Mouse (Mus musculus) embryonic facial prominence, embryonic 14.5 days (tissue): ENCODE measurements around the gene Rhof. TPM values are rescaled to one million over a fixed set of nuclear protein-coding genes. Genes with fewer than 3 reads are reported as not detected.
"Not testable (repeated sequence)": the region's sequence is repeated elsewhere in the genome, so short reads cannot be mapped to it uniquely, and the experiment has no call there.

Experiments used
- ATAC-seq: fragments of 200-750 bp; cut with Nextera tagmentation; 2 replicates; pipeline ENCODE4 v1.8.0; 2017; ENCODE audit warnings: low read depth, moderate number of reproducible peaks, moderate TSS enrichment
- DNase-seq: peaks from one replicate; pipeline ENCODE4 v3.0.0-alpha.2; 2015; ENCODE audit warnings: low spot score
- H3K27ac ChIP-seq: fragments of 300-500 bp; sonication (generic); replicated peaks from 2 replicates; pipeline ENCODE4 v1.5.1; 2014; ENCODE audit warnings: low read depth, mild to moderate bottlenecking, low read length, moderate library complexity
- H3K27me3 ChIP-seq: fragments of 300-500 bp; sonication (generic); replicated peaks from 2 replicates; pipeline ENCODE4 v1.6.1; 2014; ENCODE audit warnings: low read length; ENCODE audit not compliant: control insufficient read depth, insufficient read depth
- H3K36me3 ChIP-seq: fragments of 300-500 bp; sonication (generic); 2 replicates; pipeline ENCODE4 v1.6.1; 2014; ENCODE audit warnings: low read length, mixed read lengths; ENCODE audit not compliant: control insufficient read depth, insufficient read depth
- H3K4me1 ChIP-seq: fragments of 300-500 bp; sonication (generic); 2 replicates; pipeline ENCODE4 v1.6.1; 2014; ENCODE audit warnings: antibody characterized with exemption, low read length; ENCODE audit not compliant: control insufficient read depth, insufficient read depth
- H3K4me2 ChIP-seq: fragments of 300-500 bp; sonication (generic); 2 replicates; pipeline ENCODE4 v1.6.1; 2014; ENCODE audit warnings: low read depth, mild to moderate bottlenecking, low read length, moderate library complexity, mixed read lengths
- H3K4me3 ChIP-seq: fragments of 300-500 bp; sonication (generic); 2 replicates; pipeline ENCODE4 v1.5.1; 2014; ENCODE audit warnings: low read depth, mild to moderate bottlenecking, low read length
- H3K9ac ChIP-seq: fragments of 300-500 bp; sonication (generic); 2 replicates; pipeline ENCODE4 v1.6.1; 2014; ENCODE audit warnings: low read depth, mild to moderate bottlenecking, low read length, moderate library complexity, mixed read lengths
- H3K9me3 ChIP-seq: fragments of 300-500 bp; sonication (generic); 2 replicates; pipeline ENCODE4 v1.6.1; 2016; ENCODE audit warnings: low read length; ENCODE audit not compliant: control insufficient read depth
- WGBS: fragments of 180-500 bp; shearing (Covaris S2); extraction: QIAGEN DNeasy Blood & Tissue Kit; methylation state at CpG from one replicate; pipeline ENCODE4 v1.1.7; 2014; 5-methylcytosine and 5-hydroxymethylcytosine counted together
- polyA plus RNA-seq: library from polyadenylated mRNA; unstranded; fragments of >200 nt; fragmentation: Nextera tagmentation; extraction: Ambion mirVana; gene quantifications from 2 replicates; pipeline ENCODE4 v1.2.1, GENCODE M21; 2014

The Rhof gene
- polyA plus RNA-seq, 1 experiment from 2014 or later, result 5.2 TPM

DNA sequence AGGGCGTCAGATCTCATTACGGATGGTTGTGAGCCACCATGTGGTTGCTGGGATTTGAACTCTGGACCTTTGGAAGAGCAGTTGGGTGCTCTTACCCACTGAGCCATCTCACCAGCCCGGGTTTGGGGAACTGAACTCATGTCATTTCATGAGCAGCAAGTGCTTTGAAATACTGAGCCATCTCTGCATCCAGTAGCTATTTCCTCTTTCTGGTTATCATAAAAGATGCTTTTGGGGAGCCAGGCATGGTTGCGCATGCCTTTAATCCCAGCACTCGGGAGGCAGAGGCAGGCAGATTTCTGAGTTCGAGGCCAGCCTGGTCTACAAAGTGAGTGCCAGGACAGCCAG is 71.1 kb downstream of the Rhof start:
- not testable (repeated sequence) for H3K36me3 ChIP-seq, H3K9me3 ChIP-seq, H3K4me3 ChIP-seq, H3K27ac ChIP-seq, H3K4me1 ChIP-seq, H3K4me2 ChIP-seq, H3K27me3 ChIP-seq, H3K9ac ChIP-seq, ATAC-seq, DNase-seq
- 86% methylated on average over 4 of the region's 6 CpGs for WGBS

DNA sequence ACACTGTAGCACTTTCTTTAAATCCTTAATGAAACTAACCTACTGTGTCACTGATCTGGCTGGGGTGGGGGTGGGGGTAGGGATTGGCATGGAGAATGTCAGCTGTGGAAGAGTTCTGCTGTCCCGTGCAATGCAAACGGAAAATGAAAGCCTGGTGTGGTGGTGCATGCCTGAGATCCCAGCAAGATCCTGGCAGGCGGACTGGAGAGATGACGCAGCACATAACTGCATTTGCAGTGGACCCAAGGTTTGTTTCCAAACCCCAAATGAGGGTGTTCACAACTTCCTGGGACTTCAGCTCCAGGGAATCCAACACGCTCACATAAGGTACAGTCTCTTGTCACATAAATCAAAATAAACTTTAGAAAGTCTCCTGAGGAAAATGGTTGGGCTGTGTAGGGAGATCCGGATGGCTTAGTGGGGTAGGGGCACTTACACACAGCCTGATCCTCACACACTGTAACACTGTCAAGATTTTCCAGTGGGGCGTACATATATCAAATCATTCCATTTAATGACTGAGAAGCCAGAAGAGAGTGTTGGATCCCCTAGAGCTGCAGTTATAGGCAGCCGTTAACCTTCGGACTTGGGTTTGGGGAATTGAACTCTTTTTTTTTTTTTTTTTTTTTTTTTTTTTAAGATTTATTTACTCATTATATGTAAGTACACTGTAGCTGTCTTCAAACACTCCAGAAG is 71.6 kb downstream of the Rhof start:
- H3K4me2 ChIP-seq, result no peak overlapping the region
- 0 out of 2 replicates have a peak, but pooled peaks cover 3% of the 10 kb centered on the region for H3K9me3 ChIP-seq

DNA sequence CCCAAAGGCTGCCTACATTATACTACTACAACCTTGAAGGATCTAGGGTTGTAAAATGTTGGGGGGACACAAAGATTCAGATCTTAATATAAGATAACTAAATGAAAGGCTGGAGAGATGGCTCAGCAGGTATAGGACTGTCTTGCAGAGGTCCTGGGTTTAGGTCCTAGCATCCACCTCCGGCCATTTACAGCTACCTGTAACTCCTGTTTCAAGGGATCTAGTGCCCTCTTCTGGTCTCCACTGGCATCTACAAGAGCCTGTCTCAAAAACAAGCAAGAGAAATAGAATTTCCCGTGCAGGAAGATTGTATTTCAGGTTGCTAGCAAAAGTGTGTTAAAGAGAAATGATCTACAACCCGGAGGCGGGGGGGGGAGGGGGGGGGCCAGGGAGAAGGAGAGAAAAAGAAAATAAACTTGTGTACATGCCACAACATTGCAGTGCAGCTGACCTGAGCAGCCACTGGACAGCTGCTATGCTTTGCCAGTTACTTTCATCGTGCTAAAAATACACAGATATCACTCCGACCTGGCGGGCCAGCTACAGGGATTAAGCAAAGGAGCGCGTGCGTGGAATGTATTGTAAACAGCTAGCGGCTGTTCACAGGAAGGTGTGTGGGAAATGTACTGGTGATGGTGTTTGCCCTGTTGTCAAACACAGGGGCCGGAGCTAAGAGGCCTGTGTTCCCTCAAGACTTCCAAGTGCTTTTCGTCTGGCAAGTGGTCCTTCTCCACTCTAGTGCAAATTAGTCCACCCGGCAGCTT is 72.6 kb downstream of the Rhof start:
- Histone ChIP-seq H3K9me3 (0 out of 2 replicates have a peak, but pooled peaks cover 3% of the 10 kb centered on the region), H3K36me3 (no peaks in the 10 kb centered on the region), H3K27me3 (no peaks in the 10 kb centered on the region), H3K4me1 (peaks cover 6% of the 10 kb centered on the region), H3K4me2 (peak overlapping the region; percentile 32; the same call in 1 of the 2 replicates), H3K9ac (no peak overlapping the region), H3K4me3 (no peak overlapping the region), H3K27ac (peak overlapping the region; percentile 55)
- DNase-seq (peak; percentile 51), ATAC-seq (no peak)
- 12% methylated on average over 14 of the region's 14 CpGs for WGBS

More for the DNA sequence above, 71.6 kb downstream of the Rhof start:
- Histone ChIP-seq H3K9ac (0 out of 2 replicates have a peak overlapping the region, but pooled peaks have one; percentile 11), H3K27ac (peak overlapping the region; percentile 55; the same call in 1 of the 2 replicates), H3K36me3 (no peaks in the 10 kb centered on the region), H3K27me3 (no peaks in the 10 kb centered on the region), H3K4me3 (no peak overlapping the region), H3K4me1 (peaks cover 6% of the 10 kb centered on the region)
- no peak for DNase-seq
- no peak for ATAC-seq
- 48% methylated on average over 9 of the region's 9 CpGs for WGBS

DNA sequence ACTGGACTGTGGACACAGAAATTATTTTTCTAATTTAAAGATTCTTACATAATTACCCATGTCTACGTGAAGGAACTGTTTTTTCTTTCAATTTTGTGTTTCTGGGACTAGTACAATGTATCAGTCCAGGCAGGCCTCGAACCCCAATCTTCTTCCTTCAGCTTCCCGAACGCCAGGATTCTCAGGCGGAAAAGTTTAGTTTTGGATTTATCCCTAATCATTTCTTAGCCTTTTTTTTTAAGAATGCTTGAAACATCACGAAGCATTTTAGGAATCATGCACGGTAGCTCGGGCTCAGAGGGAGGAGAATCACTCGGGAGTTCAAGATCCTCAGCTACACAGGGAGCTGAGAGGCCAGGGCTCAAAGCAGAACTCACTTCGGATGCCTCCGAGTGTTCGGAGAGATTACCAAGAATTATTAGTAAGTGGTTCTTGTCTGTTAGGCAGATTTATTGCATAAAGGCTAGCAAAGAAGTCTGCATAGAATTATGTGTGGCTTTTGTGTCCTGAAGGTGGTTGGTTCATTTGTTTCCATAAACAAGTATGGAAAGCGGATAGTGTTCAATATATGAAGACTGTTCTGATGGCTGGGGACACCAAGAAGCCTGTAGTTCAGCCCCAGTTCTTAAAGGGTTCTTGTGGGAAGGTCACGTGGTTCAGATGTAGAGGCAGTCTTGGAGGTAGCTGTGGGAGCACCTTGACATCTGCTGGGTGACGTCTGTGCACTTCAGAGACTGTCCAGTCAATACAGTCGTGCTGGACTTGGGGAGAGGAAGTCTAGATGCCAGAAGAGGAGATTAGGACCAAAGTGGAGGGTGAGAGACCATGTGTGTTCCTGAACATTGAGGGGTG is 74.0 kb downstream of the Rhof start:
- Histone ChIP-seq H3K9ac (peak overlapping the region; percentile 62), H3K27ac (peak overlapping the region; percentile 63), H3K4me2 (peak overlapping the region; percentile 55), H3K4me3 (peak overlapping the region; percentile 43), H3K4me1 (peaks cover 6% of the 10 kb centered on the region), H3K9me3 (0 out of 2 replicates have a peak, but pooled peaks cover 3% of the 10 kb centered on the region), H3K27me3 (no peaks in the 10 kb centered on the region), H3K36me3 (no peaks in the 10 kb centered on the region)
- WGBS, result 40% methylated on average over 16 of the region's 16 CpGs
- DNase-seq (no peak), ATAC-seq (no peak)

DNA sequence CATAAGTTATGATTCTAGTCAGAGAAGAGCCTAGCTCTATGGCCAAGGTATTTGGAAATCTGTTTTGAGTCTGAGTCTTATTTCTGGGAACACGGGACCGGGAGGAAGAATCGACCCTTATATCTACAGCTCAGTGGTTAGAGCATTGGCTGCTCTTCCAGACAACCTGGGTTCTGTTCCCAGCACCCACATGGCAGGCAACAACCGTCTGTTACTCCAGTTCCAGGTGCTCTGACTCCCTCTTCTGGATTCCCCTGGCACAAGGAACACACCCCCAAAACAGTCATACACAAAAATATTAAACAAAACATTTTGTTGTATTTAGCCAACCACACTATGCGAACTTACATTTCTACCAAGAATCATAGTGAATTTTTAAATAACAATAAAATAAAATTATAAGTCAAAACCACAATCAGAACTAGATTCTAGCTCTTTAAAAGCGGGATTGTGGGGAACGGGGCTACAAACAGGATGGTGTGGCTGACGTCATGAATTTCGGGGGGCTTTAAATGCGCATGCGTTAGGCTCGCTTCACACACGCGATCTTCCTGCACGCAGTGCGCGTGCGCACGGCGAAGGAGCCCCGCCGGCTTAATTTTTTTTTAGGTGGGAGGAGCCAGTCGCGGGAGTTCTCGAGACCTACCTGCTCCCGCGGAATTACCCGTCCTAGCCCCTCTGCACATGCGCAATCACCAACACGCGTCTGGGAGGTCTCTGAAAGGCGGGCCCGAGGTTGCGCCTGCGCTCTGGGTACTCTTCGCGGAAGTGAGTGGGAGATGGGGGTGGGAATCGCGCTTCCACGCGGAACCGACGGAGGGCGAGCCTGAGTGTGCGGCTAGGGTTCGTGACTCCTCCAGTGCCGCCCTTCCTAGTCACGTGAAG is 74.9 kb downstream of the Rhof start:
- H3K4me2 ChIP-seq, result peak overlapping the region; percentile 55
- WGBS, result 8% methylated on average over 47 of the region's 48 CpGs
- H3K4me1 ChIP-seq, result peaks cover 6% of the 10 kb centered on the region
- H3K4me3 ChIP-seq, result peak overlapping the region; percentile 43
- peak overlapping the region; percentile 62 for H3K9ac ChIP-seq
- no peaks in the 10 kb centered on the region for H3K27me3 ChIP-seq
- peak; percentile 98 for ATAC-seq
- peak overlapping the region; percentile 63; the same call in 1 of the 2 replicates for H3K27ac ChIP-seq
- no peaks in the 10 kb centered on the region for H3K36me3 ChIP-seq
- DNase-seq, result peak; percentile 100
- 0 out of 2 replicates have a peak, but pooled peaks cover 3% of the 10 kb centered on the region for H3K9me3 ChIP-seq

Other genes starting within 250 kb of the Rhof start
- gene Kdm2b, start 142.9 kb downstream of the Rhof start, polyA plus RNA-seq, result 30.1 and 31.0 TPM in 2 replicates
- 19.5 and 20.8 TPM in 2 replicates for gene Orai1, start 117.6 kb downstream of the Rhof start, polyA plus RNA-seq
- gene Morn3, start 85.7 kb downstream of the Rhof start, polyA plus RNA-seq, result 0.34 and 3.6 TPM in 2 replicates
- 16.8 and 17.6 TPM in 2 replicates for gene Tmem120b, start 64.3 kb downstream of the Rhof start, polyA plus RNA-seq
- gene Setd1b, start 9.5 kb upstream of the Rhof start, polyA plus RNA-seq, result 9.8 and 9.9 TPM in 2 replicates
- gene Psmd9, start 36.7 kb upstream of the Rhof start, polyA plus RNA-seq, result 49.5 and 58.1 TPM in 2 replicates
- gene Hpd, start 50.0 kb upstream of the Rhof start, polyA plus RNA-seq, result not detected in 2 replicates
- gene Wdr66, start 119.4 kb upstream of the Rhof start, polyA plus RNA-seq, result 2.5 and 3.2 TPM in 2 replicates
- gene Bcl7a, start 211.1 kb upstream of the Rhof start, polyA plus RNA-seq, result 19.1 and 19.7 TPM in 2 replicates